Mouse (Mus musculus) embryonic facial prominence, embryonic 11.5 days (tissue): Measurements from ENCODE around the gene BC061237. TPM values are rescaled to one million over a fixed set of nuclear protein-coding genes. Genes with fewer than 3 reads are reported as not detected.
"Not testable (repeated sequence)": the region's sequence is repeated elsewhere in the genome, so short reads cannot be mapped to it uniquely, and the experiment has no call there.

ENCODE experiments used
- ATAC-seq: fragments of 200-750 bp; cut with Nextera tagmentation; replicated peaks from 2 replicates; pipeline ENCODE4 v1.8.0; 2017; ENCODE audit warnings: low read depth; ENCODE audit not compliant: insufficient number of reproducible peaks, low FRiP score, low TSS enrichment
- DNase-seq: peaks from one replicate; pipeline ENCODE4 v3.0.0-alpha.2; 2015; ENCODE audit warnings: low spot score
- H3K27ac ChIP-seq: fragments of 300-500 bp; sonication (generic); replicated peaks from 2 replicates; pipeline ENCODE4 v1.5.1; 2014; ENCODE audit warnings: mild to moderate bottlenecking, low read depth, low read length, control low read depth
- H3K27me3 ChIP-seq: fragments of 300-500 bp; sonication (generic); 2 replicates; pipeline ENCODE4 v1.6.1; 2014; ENCODE audit warnings: mild to moderate bottlenecking, low read length, moderate library complexity, mixed read lengths; ENCODE audit not compliant: control insufficient read depth, insufficient read depth
- H3K36me3 ChIP-seq: fragments of 300-500 bp; sonication (generic); replicated peaks from 2 replicates; pipeline ENCODE4 v1.6.1; 2014; ENCODE audit warnings: low read depth, mild to moderate bottlenecking, low read length, moderate library complexity, mixed read lengths; ENCODE audit not compliant: control insufficient read depth, insufficient read depth
- H3K4me1 ChIP-seq: fragments of 300-500 bp; sonication (generic); 2 replicates; pipeline ENCODE4 v1.6.1; 2014; ENCODE audit warnings: low read length, mixed read lengths; ENCODE audit not compliant: control insufficient read depth, insufficient read depth
- H3K4me2 ChIP-seq: fragments of 300-500 bp; sonication (generic); 2 replicates; pipeline ENCODE4 v1.6.1; 2014; ENCODE audit warnings: low read depth, mild to moderate bottlenecking, control low read depth, low read length, moderate library complexity
- H3K4me3 ChIP-seq: fragments of 300-500 bp; sonication (generic); 2 replicates; pipeline ENCODE4 v1.5.1; 2014; ENCODE audit warnings: low read depth, low read length, control low read depth
- H3K9ac ChIP-seq: fragments of 300-500 bp; sonication (generic); replicated peaks from 2 replicates; pipeline ENCODE4 v1.6.1; 2014; ENCODE audit warnings: mild to moderate bottlenecking, control low read depth, low read length
- H3K9me3 ChIP-seq: fragments of 300-500 bp; sonication (generic); replicated peaks from 2 replicates; pipeline ENCODE4 v1.6.1; 2016; ENCODE audit warnings: mild to moderate bottlenecking, low read length, inconsistent platforms, mixed read lengths; ENCODE audit not compliant: control insufficient read depth
- WGBS: fragments of 180-500 bp; shearing (Covaris S2); extraction: QIAGEN DNeasy Blood & Tissue Kit; methylation state at CpG from one replicate; pipeline ENCODE4 v1.1.7; 2014; 5-methylcytosine and 5-hydroxymethylcytosine counted together
- polyA plus RNA-seq: library from polyadenylated mRNA; unstranded; fragments of >200 nt; fragmentation: Nextera tagmentation; extraction: Ambion mirVana; gene quantifications from 2 replicates; pipeline ENCODE4 v1.2.1, GENCODE M21; 2014

The BC061237 gene
- not detected in 2 replicates for polyA plus RNA-seq

GRCm38 (mm10) chr14:44492163-44492562 lies at the start of gene BC061237:
Gene BC061237, plus strand, starts transcription at chr14:44492463.
- not testable (repeated sequence) for ATAC-seq, H3K27me3 ChIP-seq, H3K4me2 ChIP-seq, H3K9ac ChIP-seq, H3K27ac ChIP-seq, DNase-seq, H3K36me3 ChIP-seq, H3K4me1 ChIP-seq, H3K9me3 ChIP-seq, H3K4me3 ChIP-seq
- 100% methylated on average over 1 of the region's 1 CpGs for WGBS

GRCm38 (mm10) chr14:44517976-44518375 lies 25.7 kb downstream of the BC061237 start, which contains the start of gene Gm17093:
Gene Gm17093, plus strand, starts transcription at chr14:44518276.
- not testable (repeated sequence) for H3K4me1 ChIP-seq, H3K27me3 ChIP-seq, H3K27ac ChIP-seq, H3K36me3 ChIP-seq, H3K4me2 ChIP-seq, H3K9ac ChIP-seq, DNase-seq, H3K9me3 ChIP-seq, ATAC-seq, H3K4me3 ChIP-seq
- WGBS = 88% methylated on average over 5 of the region's 5 CpGs

- H3K4me1 ChIP-seq, DNase-seq, ATAC-seq, H3K9me3 ChIP-seq, H3K27ac ChIP-seq, H3K4me3 ChIP-seq, H3K36me3 ChIP-seq, H3K9ac ChIP-seq, H3K27me3 ChIP-seq, H3K4me2 ChIP-seq: not testable (repeated sequence)
- WGBS = 86% methylated on average over 3 of the region's 5 CpGs
Measured at GRCm38 (mm10) chr14:44547961-44548360, 55.7 kb downstream of the BC061237 start.

Other genes starting within 250 kb of the BC061237 start
- not detected in 2 replicates for gene Gm8220, start 206.9 kb upstream of the BC061237 start, polyA plus RNA-seq
- gene Gm5930, start 153.9 kb upstream of the BC061237 start, polyA plus RNA-seq = not detected in 2 replicates
- not detected in 2 replicates for gene Gm8229, start 127.1 kb upstream of the BC061237 start, polyA plus RNA-seq
- gene Gm3371, start 81.8 kb upstream of the BC061237 start, polyA plus RNA-seq = not detected in 2 replicates
- not detected in 2 replicates for gene Gm8232, start 58.8 kb upstream of the BC061237 start, polyA plus RNA-seq
- gene Gm17093, start 25.8 kb downstream of the BC061237 start, polyA plus RNA-seq = not detected in 2 replicates
- not detected in 2 replicates for gene Gm8247, start 90.7 kb downstream of the BC061237 start, polyA plus RNA-seq
- not detected in 2 replicates for gene Gm5624, start 135.5 kb downstream of the BC061237 start, polyA plus RNA-seq
- gene Gm8257, start 214.0 kb downstream of the BC061237 start, polyA plus RNA-seq = 0.20 TPM in 1 of 2 replicates, not detected in the other